Mouse (Mus musculus): ENCODE measurements at regions not wholly inside any gene's neighbourhood (a gene's known extent, or its start where the extent isn't known, plus 50 kb on each side); places are given as distances from the start of the nearest gene placed in this dataset.

- H3K4me3 ChIP-seq (replicated peaks in 1 of 3; ENCODE audit: low read depth in 2 of 3, low read length in 2 of 3, poor library complexity in 1 of 3) = no peak overlapping the region
- H3K9ac ChIP-seq (ENCODE audit: insufficient read depth, low read depth) = no peak overlapping the region
- H3K27me3 ChIP-seq (replicated peaks) = no peaks in the 10 kb centered on the region
- dilution Hi-C loops (cut with MboI; ENCODE audit: extremely low pct_ligation_motif_present, extremely low pct_unique_long_range_greater_than_20kb, low sequenced_read_pairs) (no loop called here), in situ Hi-C loops (cut with MboI; ENCODE audit: low pct_ligation_motif_present, low pct_unique_long_range_greater_than_20kb, low sequenced_read_pairs) (no loop called here)
- no peak for DNase-seq (ENCODE audit: extremely low read depth)
- no peak overlapping the region for H3K4me2 ChIP-seq (ENCODE audit: insufficient read depth, low read depth, poor library complexity, severe bottlenecking)
- no peaks in the 10 kb centered on the region for H3K79me2 ChIP-seq (replicated peaks; ENCODE audit: control insufficient read depth, extremely low read depth, insufficient read depth, poor library complexity, severe bottlenecking)
- H3K4me1 ChIP-seq (ENCODE audit: control insufficient read depth in 1 of 2, insufficient read depth in 2 of 2) = no peaks in the 10 kb centered on the region
- no peak for TF ChIP-seq ZNF384 (IDR thresholded peaks at IDR 0.05; ENCODE audit: low read depth, low read length)
- no peak for TF ChIP-seq JUND (conservative IDR thresholded peaks at IDR 0.05; ENCODE audit: low read depth, low read length)
- no peak for TF ChIP-seq ETS1 (conservative IDR thresholded peaks at IDR 0.05; ENCODE audit: low read depth, low read length)
- no peak for TF ChIP-seq KAT2A (IDR thresholded peaks at IDR 0.05; ENCODE audit: insufficient replicate concordance, low read length)
- TF ChIP-seq HCFC1 (IDR thresholded peaks at IDR 0.05; ENCODE audit: low read depth, low read length) = no peak
- TF ChIP-seq CTCF (conservative IDR thresholded peaks at IDR 0.05 in 1 of 2, IDR thresholded peaks at IDR 0.05 in 1 of 2; ENCODE audit: low read depth in 2 of 2, low read length in 2 of 2) = no peak
- no peak for TF ChIP-seq USF2 (conservative IDR thresholded peaks at IDR 0.05; ENCODE audit: low read depth, low read length)
- no peak for TF ChIP-seq TBP (conservative IDR thresholded peaks at IDR 0.05; ENCODE audit: low read depth, low read length)
- TF ChIP-seq PAX5 (IDR thresholded peaks at IDR 0.05; ENCODE audit: low read length) = no peak
- no peak for TF ChIP-seq SMC3 (IDR thresholded peaks at IDR 0.05; ENCODE audit: low read depth, low read length)
- TF ChIP-seq BHLHE40 (IDR thresholded peaks at IDR 0.05; ENCODE audit: low read depth, low read length) = no peak
- TF ChIP-seq USF1 (IDR thresholded peaks at IDR 0.05; ENCODE audit: low read depth, low read length) = no peak
- TF ChIP-seq ZKSCAN1 (IDR thresholded peaks at IDR 0.05; ENCODE audit: borderline replicate concordance, low read depth, low read length) = no peak
- no peak for TF ChIP-seq CHD1 (IDR thresholded peaks at IDR 0.05; ENCODE audit: low read depth, low read length)
- TF ChIP-seq MAZ (IDR thresholded peaks at IDR 0.05; ENCODE audit: low read depth, low read length) = no peak
- no peaks in the 10 kb centered on the region for H3K9me3 ChIP-seq (replicated peaks; ENCODE audit: low read length)
- H3K27ac ChIP-seq (ENCODE audit: insufficient read depth, low read depth) = no peak overlapping the region
- no peaks in the 10 kb centered on the region for H3K36me3 ChIP-seq (replicated peaks in 1 of 2; ENCODE audit: control insufficient read depth in 1 of 2, insufficient read depth in 1 of 2, low read length in 1 of 2)
Observed at GRCm38 (mm10) chr5:28992796-28993195, 203.0 kb upstream of the Rnf32 start.

GRCm38 (mm10) chr5:28979932-28980331, 215.9 kb upstream of the Rnf32 start:
- no peaks in the 10 kb centered on the region for H3K79me2 ChIP-seq (replicated peaks; ENCODE audit: control insufficient read depth, extremely low read depth, insufficient read depth, poor library complexity, severe bottlenecking)
- H3K9me3 ChIP-seq (replicated peaks; ENCODE audit: low read length) = no peaks in the 10 kb centered on the region
- no peak overlapping the region for H3K4me2 ChIP-seq (ENCODE audit: insufficient read depth, low read depth, poor library complexity, severe bottlenecking)
- H3K36me3 ChIP-seq (replicated peaks in 1 of 2; ENCODE audit: control insufficient read depth in 1 of 2, insufficient read depth in 1 of 2, low read length in 1 of 2) = no peaks in the 10 kb centered on the region
- no peak overlapping the region for H3K4me3 ChIP-seq (replicated peaks in 1 of 3; ENCODE audit: low read depth in 2 of 3, low read length in 2 of 3, poor library complexity in 1 of 3)
- TF ChIP-seq RAD21 (IDR thresholded peaks at IDR 0.05; ENCODE audit: low read depth, low read length) (no peak), ZKSCAN1 (IDR thresholded peaks at IDR 0.05; ENCODE audit: borderline replicate concordance, low read depth, low read length) (no peak)
- no peak overlapping the region for H3K27ac ChIP-seq (ENCODE audit: insufficient read depth, low read depth)
- H3K9ac ChIP-seq (ENCODE audit: insufficient read depth, low read depth) = no peak overlapping the region
- in situ Hi-C loops (cut with MboI; ENCODE audit: low pct_ligation_motif_present, low pct_unique_long_range_greater_than_20kb, low sequenced_read_pairs) (no loop called here), dilution Hi-C loops (cut with MboI; ENCODE audit: extremely low pct_ligation_motif_present, extremely low pct_unique_long_range_greater_than_20kb, low sequenced_read_pairs) (no loop called here)
- no peak for DNase-seq (ENCODE audit: extremely low read depth)
- no peaks in the 10 kb centered on the region for H3K27me3 ChIP-seq (replicated peaks)
- no peaks in the 10 kb centered on the region for H3K4me1 ChIP-seq (ENCODE audit: control insufficient read depth in 1 of 2, insufficient read depth in 2 of 2)
